Mouse (Mus musculus) heart, adult 2 months (tissue): ENCODE results near the gene Lrmp.

ENCODE experiments used
- CTCF ChIP-seq: fragments of 200-600 bp; IDR thresholded peaks from 2 replicates; pipeline ENCODE4 v1.8.1; 2022; ENCODE audit warnings: antibody characterized with exemption, mild to moderate bottlenecking, moderate library complexity
- EP300 ChIP-seq: fragments of 200-500 bp; IDR thresholded peaks from 2 replicates; pipeline ENCODE4 v1.6.1; 2011; ENCODE audit warnings: low read depth, low read length, control low read depth; ENCODE audit not compliant: insufficient read depth
- POLR2A ChIP-seq: fragments of 200-500 bp; IDR thresholded peaks from 2 replicates; pipeline ENCODE4 v1.6.1; 2011; ENCODE audit warnings: mild to moderate bottlenecking, low read depth, low read length, control low read depth; ENCODE audit not compliant: insufficient read depth

- TF ChIP-seq CTCF = no peak
- TF ChIP-seq POLR2A = no peak
- TF ChIP-seq EP300 = no peak
Observed at GRCm38 (mm10) chr6:145210056-145210680, 94.7 kb downstream of the Lrmp start.
